Mouse (Mus musculus): Measurements from ENCODE around the gene Ctsk. TPM values are rescaled to one million over a fixed set of nuclear protein-coding genes. Genes with fewer than 3 reads are reported as not detected.

The Ctsk gene
- polyA plus RNA-seq, 1 experiment from 2014 or later, result 13.7 TPM

DNA sequence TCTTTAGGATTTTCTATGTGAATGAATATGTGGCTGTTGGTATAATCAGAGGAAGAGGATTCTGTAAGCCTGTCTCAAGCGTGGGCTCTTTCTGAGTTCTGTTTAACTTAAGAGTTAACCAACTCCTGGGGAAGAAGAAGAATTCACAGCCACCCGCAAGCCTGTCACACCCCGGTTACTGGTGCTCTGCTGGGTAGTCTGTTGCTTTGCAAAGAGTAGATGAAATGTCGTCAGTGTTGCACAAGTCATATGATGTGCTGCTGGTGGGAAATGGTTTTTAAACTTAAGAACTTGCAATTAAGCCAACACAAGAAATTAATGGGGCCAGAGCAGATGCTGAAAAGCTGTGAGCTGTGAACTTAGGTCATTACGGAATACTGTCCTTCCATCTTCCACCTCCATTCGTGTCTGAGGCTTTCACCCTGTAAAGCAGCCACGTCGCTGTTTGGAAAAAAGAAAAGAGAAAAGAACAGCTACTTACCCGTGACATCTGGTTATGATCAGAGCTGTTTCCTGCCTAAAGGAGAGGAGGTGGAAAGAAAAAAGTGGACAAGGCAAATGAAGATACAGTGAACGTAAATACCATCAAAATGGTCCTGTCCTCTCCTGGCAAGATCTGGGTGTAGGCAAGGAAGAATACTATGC lies 562 bp downstream of the Ctsk start:
- Histone ChIP-seq H3K4me3 (no peak overlapping the region), H3K36me3 (peaks cover 21% of the 10 kb centered on the region), H3K27ac (replicated peaks) (no peak overlapping the region), H3K4me2 (replicated peaks) (no peak overlapping the region), H3K4me1 (no peaks in the 10 kb centered on the region), H3K27me3 (no peaks in the 10 kb centered on the region), H3K9ac (replicated peaks) (no peak overlapping the region), H3K9me3 (no peaks in the 10 kb centered on the region)
- no peak for ATAC-seq (ENCODE audit: low FRiP score, low read depth)
- 73% methylated on average over 10 of the region's 10 CpGs for WGBS

DNA sequence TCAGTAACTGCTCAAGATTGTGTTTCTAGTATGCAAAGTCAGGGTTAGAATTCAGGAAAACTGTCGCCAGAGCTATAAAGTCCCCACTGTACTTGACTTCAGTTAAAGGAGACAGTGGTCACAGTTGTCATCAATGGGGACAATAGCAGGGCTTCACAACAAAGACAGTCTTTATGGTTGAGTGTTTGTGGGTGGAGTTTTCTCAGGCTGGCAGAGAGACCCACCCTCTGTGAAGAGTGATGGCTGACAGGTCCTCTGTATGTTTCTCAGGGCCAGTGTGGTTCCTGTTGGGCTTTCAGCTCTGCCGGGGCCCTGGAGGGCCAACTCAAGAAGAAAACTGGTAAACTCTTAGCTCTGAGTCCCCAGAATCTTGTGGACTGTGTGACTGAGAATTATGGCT lies 3.3 kb downstream of the Ctsk start:
- H3K9ac ChIP-seq (replicated peaks), result no peak overlapping the region
- no peak overlapping the region for H3K4me2 ChIP-seq (replicated peaks)
- no peaks in the 10 kb centered on the region for H3K9me3 ChIP-seq
- H3K27me3 ChIP-seq, result no peaks in the 10 kb centered on the region
- H3K4me1 ChIP-seq, result no peaks in the 10 kb centered on the region
- no peak overlapping the region for H3K4me3 ChIP-seq
- 0 out of 2 replicates have a peak, but pooled peaks cover 9% of the 10 kb centered on the region for H3K36me3 ChIP-seq
- 59% methylated on average over 2 of the region's 2 CpGs for WGBS
- no peak for ATAC-seq (ENCODE audit: low FRiP score, low read depth)
- no peak overlapping the region for H3K27ac ChIP-seq (replicated peaks)

DNA sequence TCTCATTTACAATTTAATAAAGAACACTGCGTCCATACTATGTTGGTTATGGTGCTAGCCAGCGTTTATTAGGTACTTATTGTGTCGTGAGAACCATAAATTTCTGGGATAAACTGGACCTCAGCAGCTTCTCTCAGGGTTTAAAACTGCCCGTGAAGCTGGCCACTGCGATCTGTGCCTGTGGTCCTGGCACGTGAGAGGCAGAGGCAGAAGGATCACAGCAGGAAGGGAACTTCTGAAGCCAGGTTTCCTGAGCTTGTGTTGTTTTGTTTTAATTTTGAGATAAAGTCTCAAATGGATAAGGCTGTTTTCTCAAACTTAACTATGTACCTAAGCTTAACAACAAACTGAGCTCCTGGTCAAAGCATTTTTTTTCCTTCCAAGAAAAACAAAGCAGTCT lies 10.3 kb downstream of the Ctsk start:
- Histone ChIP-seq H3K4me2 (replicated peaks) (no peak overlapping the region), H3K9ac (replicated peaks) (no peak overlapping the region), H3K27me3 (no peaks in the 10 kb centered on the region), H3K4me1 (no peaks in the 10 kb centered on the region), H3K4me3 (no peak overlapping the region), H3K27ac (replicated peaks) (no peak overlapping the region), H3K36me3 (0 out of 2 replicates have a peak, but pooled peaks cover 9% of the 10 kb centered on the region), H3K9me3 (no peaks in the 10 kb centered on the region)
- ATAC-seq (ENCODE audit: low FRiP score, low read depth), result no peak
- WGBS, result 81% methylated on average over 6 of the region's 6 CpGs

DNA sequence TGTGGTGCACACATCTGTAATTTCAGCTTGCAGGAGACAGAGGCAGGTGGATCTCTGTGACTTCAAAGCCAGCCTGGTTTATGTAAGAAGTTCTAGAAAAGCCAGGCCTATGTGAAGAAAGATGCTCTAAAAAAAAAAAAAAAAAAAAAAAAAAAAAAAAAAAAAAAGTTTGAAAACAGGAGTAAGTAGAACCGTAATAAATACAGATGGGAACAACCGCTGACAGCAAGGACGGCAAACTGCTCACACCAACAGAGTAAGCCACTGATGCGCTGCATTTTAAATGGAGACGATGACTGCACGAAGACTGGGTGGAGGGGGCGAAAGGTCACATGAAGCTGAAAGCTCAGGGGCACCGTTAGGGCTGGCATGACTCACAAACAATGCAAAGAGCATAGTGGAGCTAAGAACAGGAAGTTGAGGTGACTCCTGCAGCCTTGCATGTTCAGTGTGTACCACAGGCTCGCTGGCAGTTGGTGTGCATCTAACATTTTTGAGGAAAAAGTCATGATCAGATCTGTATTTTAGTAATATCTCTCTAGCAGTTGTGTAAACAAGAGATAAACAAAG lies 12.6 kb downstream of the Ctsk start:
- Histone ChIP-seq H3K4me2 (replicated peaks) (no peak overlapping the region), H3K27me3 (no peaks in the 10 kb centered on the region), H3K9me3 (no peaks in the 10 kb centered on the region), H3K4me1 (no peaks in the 10 kb centered on the region), H3K27ac (replicated peaks) (no peak overlapping the region), H3K9ac (replicated peaks) (no peak overlapping the region), H3K4me3 (no peak overlapping the region), H3K36me3 (0 out of 2 replicates have a peak, but pooled peaks cover 6% of the 10 kb centered on the region)
- 83% methylated on average over 9 of the region's 9 CpGs for WGBS
- no peak for ATAC-seq (ENCODE audit: low FRiP score, low read depth)

DNA sequence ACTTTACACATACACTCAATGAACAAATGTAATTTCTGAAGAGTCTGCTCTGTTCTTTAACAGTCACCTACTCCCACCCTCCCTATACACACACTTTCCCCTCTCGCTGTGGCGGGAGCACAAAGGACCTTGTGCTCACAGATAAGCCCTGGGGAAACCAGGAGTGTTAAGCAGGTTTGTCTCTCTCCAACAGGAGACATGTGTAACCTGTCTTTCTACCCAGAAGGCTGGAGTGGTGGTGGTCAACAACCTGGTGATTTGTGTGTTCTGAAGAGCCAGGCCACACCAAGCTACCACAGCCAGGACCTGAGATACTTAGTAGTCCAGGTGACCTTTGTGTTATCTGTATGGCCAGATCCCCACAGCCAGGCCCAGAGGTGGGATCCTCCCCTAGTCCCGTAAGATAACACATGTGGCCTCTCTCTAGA lies 17.6 kb downstream of the Ctsk start:
- 97% methylated on average over 3 of the region's 3 CpGs for WGBS
- H3K9ac ChIP-seq (replicated peaks), result no peak overlapping the region
- no peaks in the 10 kb centered on the region for H3K36me3 ChIP-seq
- no peak for ATAC-seq (ENCODE audit: low FRiP score, low read depth)
- no peaks in the 10 kb centered on the region for H3K9me3 ChIP-seq
- no peaks in the 10 kb centered on the region for H3K27me3 ChIP-seq
- no peak overlapping the region for H3K27ac ChIP-seq (replicated peaks)
- no peak overlapping the region for H3K4me3 ChIP-seq
- H3K4me1 ChIP-seq, result 0 out of 2 replicates have a peak, but pooled peaks cover 5% of the 10 kb centered on the region
- H3K4me2 ChIP-seq (replicated peaks), result no peak overlapping the region

DNA sequence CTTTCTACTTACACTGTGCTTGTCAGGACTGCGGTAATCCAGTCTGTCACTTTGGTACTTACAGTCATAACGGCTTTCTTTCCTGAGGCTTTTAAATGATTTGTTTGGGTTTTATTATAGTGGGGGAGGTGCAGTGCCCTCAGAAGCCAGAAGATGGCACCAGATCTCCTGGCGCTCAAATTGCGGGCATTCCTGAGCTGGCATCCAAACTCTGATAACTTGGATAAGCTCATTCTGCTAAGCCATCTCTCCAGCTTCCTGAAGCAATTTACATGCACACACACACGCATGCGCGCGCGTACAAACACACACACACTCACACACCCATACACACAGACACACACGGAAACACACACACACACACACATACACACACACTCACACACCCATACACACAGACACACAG lies 18.4 kb downstream of the Ctsk start:
- no peaks in the 10 kb centered on the region for H3K27me3 ChIP-seq
- H3K9ac ChIP-seq (replicated peaks), result no peak overlapping the region
- WGBS, result 29% methylated on average over 10 of the region's 10 CpGs
- H3K4me2 ChIP-seq (replicated peaks), result no peak overlapping the region
- H3K27ac ChIP-seq (replicated peaks), result no peak overlapping the region
- 0 out of 2 replicates have a peak, but pooled peaks cover 5% of the 10 kb centered on the region for H3K4me1 ChIP-seq
- H3K9me3 ChIP-seq, result no peaks in the 10 kb centered on the region
- no peak overlapping the region for H3K4me3 ChIP-seq
- no peaks in the 10 kb centered on the region for H3K36me3 ChIP-seq
- 0 out of 2 replicates have a peak, but pooled peaks have one; percentile 34 for ATAC-seq (ENCODE audit: low FRiP score, low read depth)

DNA sequence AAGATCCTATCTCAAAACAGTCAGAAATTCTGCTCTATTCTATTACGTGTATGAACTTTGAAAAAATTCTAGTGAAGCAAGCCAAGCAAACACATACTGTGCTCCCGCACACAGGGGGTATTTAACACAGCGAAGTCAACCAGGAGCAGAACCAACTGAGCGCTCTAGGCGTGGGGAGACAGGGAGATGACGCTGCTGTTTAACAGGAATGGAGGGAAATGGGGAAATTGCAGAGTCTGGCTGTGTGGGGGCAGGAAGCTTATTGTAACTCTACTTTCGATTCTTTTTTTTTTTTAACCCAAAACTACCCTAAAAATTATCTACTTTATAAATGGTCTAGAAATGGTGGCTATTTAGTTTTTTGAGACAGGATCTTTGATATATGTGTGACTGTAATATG lies 19.8 kb downstream of the Ctsk start:
- no peak overlapping the region for H3K9ac ChIP-seq (replicated peaks)
- WGBS, result 90% methylated on average over 7 of the region's 7 CpGs
- no peak overlapping the region for H3K4me2 ChIP-seq (replicated peaks)
- H3K4me3 ChIP-seq, result no peak overlapping the region
- H3K4me1 ChIP-seq, result 0 out of 2 replicates have a peak, but pooled peaks cover 5% of the 10 kb centered on the region
- H3K9me3 ChIP-seq, result no peaks in the 10 kb centered on the region
- no peaks in the 10 kb centered on the region for H3K36me3 ChIP-seq
- H3K27me3 ChIP-seq, result no peaks in the 10 kb centered on the region
- ATAC-seq (ENCODE audit: low FRiP score, low read depth), result no peak
- no peak overlapping the region for H3K27ac ChIP-seq (replicated peaks)

DNA sequence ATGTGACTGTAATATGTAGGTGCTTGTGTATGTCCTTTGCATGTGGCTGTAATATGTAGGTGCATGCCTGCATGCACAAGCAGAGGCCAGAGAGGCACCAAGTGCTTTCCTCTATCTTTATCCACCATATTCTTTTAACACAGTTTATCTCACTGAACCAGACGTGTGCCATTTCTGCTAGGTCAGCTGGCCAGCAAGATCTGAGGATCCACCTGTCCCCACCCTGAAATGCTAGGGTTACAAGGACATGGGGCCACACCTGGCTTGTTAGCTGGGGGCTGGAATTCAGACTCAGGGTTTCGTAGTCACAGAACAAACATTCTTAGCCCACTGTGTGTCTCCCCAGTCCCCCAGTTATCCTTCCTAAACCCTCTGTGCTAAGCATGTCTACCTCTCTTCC lies 20.3 kb downstream of the Ctsk start:
- WGBS, result 89% methylated on average over 2 of the region's 2 CpGs
- no peaks in the 10 kb centered on the region for H3K27me3 ChIP-seq
- H3K9me3 ChIP-seq, result no peaks in the 10 kb centered on the region
- no peak overlapping the region for H3K4me2 ChIP-seq (replicated peaks)
- ATAC-seq (ENCODE audit: low FRiP score, low read depth), result no peak
- no peak overlapping the region for H3K27ac ChIP-seq (replicated peaks)
- H3K36me3 ChIP-seq, result no peaks in the 10 kb centered on the region
- no peak overlapping the region for H3K9ac ChIP-seq (replicated peaks)
- H3K4me1 ChIP-seq, result 0 out of 2 replicates have a peak, but pooled peaks cover 5% of the 10 kb centered on the region
- no peak overlapping the region for H3K4me3 ChIP-seq

DNA sequence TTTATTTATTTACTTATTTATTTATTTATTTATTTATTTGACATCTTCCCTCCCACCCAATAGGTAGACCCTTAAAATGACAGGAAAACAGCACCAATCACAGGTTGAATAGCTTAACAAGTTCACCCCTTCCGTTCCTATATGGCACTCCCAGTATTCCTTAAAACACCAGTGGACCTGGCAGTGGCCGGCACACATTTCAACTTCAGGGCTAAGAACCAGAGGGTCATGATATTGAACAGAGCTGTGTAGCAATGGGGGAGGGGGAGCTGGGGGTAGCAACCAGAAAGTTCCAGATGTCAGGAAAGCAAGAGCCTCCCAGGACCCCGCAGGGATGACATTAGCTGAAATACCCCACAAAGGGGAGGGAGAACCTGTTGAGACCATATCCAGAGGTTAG lies 21.0 kb downstream of the Ctsk start:
- 83% methylated on average over 3 of the region's 3 CpGs for WGBS
- ATAC-seq (ENCODE audit: low FRiP score, low read depth), result no peak
- no peaks in the 10 kb centered on the region for H3K36me3 ChIP-seq
- 0 out of 2 replicates have a peak, but pooled peaks cover 5% of the 10 kb centered on the region for H3K4me1 ChIP-seq
- no peaks in the 10 kb centered on the region for H3K9me3 ChIP-seq
- no peak overlapping the region for H3K4me2 ChIP-seq (replicated peaks)
- no peak overlapping the region for H3K9ac ChIP-seq (replicated peaks)
- no peak overlapping the region for H3K27ac ChIP-seq (replicated peaks)
- H3K4me3 ChIP-seq, result no peak overlapping the region
- H3K27me3 ChIP-seq, result no peaks in the 10 kb centered on the region

DNA sequence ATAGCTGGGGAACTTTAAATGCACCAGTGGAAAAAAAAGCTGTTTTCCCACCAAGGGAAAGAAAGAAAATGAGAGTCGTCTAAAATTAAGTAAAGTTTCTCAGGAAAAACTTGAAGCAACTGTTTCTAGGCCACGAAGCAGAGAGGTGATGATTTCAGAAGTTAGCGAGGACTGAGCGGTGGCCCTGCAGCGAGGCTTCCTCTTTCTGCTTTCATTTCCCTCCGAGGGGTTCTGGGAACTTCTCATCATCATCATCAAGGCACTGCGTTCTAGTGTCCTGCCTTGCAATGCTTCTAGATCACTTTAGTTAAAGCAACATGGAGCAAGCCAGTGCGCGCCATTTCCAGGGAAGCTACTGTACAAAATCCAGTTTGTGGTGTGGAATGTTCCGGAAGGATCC lies 22.1 kb downstream of the Ctsk start:
- Histone ChIP-seq H3K27ac (replicated peaks) (no peak overlapping the region), H3K4me2 (replicated peaks) (no peak overlapping the region), H3K4me3 (no peak overlapping the region), H3K36me3 (no peaks in the 10 kb centered on the region), H3K9ac (replicated peaks) (no peak overlapping the region), H3K4me1 (0 out of 2 replicates have a peak, but pooled peaks cover 5% of the 10 kb centered on the region), H3K27me3 (no peaks in the 10 kb centered on the region), H3K9me3 (no peaks in the 10 kb centered on the region)
- WGBS, result 92% methylated on average over 10 of the region's 10 CpGs
- ATAC-seq (ENCODE audit: low FRiP score, low read depth), result no peak

DNA sequence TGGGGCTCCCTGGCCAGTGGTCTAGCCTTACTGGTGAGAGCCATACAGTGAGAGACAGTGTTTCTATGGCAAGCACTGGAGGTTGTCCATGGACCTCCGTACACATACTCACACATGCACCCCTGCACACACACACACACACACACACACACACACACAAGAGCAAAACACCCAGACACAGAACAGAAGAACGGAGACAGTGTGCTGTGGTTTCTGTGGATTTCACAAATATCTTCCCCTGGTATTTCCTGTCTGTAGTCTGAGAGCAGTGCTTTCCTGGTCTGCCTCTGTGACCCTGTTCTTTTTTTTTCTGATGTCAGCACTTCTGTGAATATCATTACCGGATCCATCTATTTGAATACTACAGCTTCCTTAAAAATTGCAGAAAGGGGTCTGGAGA lies 24.6 kb downstream of the Ctsk start:
- Histone ChIP-seq H3K36me3 (no peaks in the 10 kb centered on the region), H3K4me3 (no peak overlapping the region), H3K27ac (replicated peaks) (no peak overlapping the region), H3K9me3 (no peaks in the 10 kb centered on the region), H3K9ac (replicated peaks) (no peak overlapping the region), H3K4me1 (no peaks in the 10 kb centered on the region), H3K4me2 (replicated peaks) (no peak overlapping the region), H3K27me3 (no peaks in the 10 kb centered on the region)
- WGBS, result 78% methylated on average over 3 of the region's 3 CpGs
- no peak for ATAC-seq (ENCODE audit: low FRiP score, low read depth)

DNA sequence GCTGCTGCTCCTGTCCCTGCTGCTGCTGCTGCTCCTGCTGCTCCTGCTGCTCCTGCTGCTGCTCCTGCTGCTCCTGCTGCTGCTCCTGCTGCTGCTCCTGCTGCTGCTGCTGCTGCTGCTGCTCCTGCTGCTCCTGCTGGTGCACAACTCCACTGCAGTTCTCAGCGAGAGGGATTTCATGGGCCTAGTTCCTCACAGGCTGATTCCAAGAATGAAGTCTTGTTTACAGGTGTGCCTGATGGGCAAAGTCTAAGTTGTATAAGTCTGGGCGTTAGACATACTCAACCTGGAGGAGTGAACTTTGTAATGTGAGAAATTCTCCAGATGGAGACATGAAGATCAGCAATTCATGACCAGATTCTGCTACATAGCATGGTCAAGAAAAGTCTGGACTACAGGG lies 25.6 kb downstream of the Ctsk start:
- no peak overlapping the region for H3K4me3 ChIP-seq
- 69% methylated on average over 2 of the region's 2 CpGs for WGBS
- ATAC-seq (ENCODE audit: low FRiP score, low read depth), result no peak
- no peaks in the 10 kb centered on the region for H3K36me3 ChIP-seq
- no peaks in the 10 kb centered on the region for H3K9me3 ChIP-seq
- no peak overlapping the region for H3K9ac ChIP-seq (replicated peaks)
- no peaks in the 10 kb centered on the region for H3K27me3 ChIP-seq
- no peak overlapping the region for H3K4me2 ChIP-seq (replicated peaks)
- no peak overlapping the region for H3K27ac ChIP-seq (replicated peaks)
- no peaks in the 10 kb centered on the region for H3K4me1 ChIP-seq

DNA sequence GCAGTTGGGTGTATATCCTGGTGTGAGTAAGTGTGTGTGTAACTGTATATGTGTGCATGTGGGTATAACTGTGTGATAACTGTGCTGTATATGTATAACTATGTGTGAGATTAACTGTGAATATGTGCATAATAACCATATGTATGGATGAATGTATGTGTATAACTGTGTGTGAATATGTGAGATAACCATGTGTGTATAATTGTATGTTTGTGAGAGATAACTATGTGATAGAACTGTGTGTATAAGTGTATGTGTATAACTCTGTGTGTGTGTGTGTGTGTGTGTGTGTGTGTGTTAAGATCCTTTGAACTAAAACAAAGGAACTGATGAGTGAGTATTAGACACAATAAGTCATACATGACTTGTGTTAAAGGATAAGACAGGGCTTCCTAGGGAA lies 27.1 kb downstream of the Ctsk start:
- H3K27ac ChIP-seq (replicated peaks), result no peak overlapping the region
- no peak overlapping the region for H3K4me2 ChIP-seq (replicated peaks)
- H3K4me3 ChIP-seq, result no peak overlapping the region
- no peaks in the 10 kb centered on the region for H3K36me3 ChIP-seq
- H3K4me1 ChIP-seq, result no peaks in the 10 kb centered on the region
- no peak for ATAC-seq (ENCODE audit: low FRiP score, low read depth)
- no peaks in the 10 kb centered on the region for H3K27me3 ChIP-seq
- no peaks in the 10 kb centered on the region for H3K9me3 ChIP-seq
- no peak overlapping the region for H3K9ac ChIP-seq (replicated peaks)
